Mouse (Mus musculus) forebrain, embryonic 13.5 days (tissue): ENCODE results near the gene Angptl6. TPM values are rescaled to one million over a fixed set of nuclear protein-coding genes. Genes with fewer than 3 reads are reported as not detected.

Experiments
- ATAC-seq: fragments of 200-750 bp; cut with Nextera tagmentation; 2 replicates; pipeline ENCODE4 v1.8.0; 2017
- H3K27ac ChIP-seq: fragments of 300-500 bp; sonication (generic); 2 replicates; pipeline ENCODE4 v1.5.1; 2015; ENCODE audit warnings: inconsistent platforms, mild to moderate bottlenecking, moderate library complexity
- H3K27me3 ChIP-seq: fragments of 300-500 bp; sonication (generic); 2 replicates; pipeline ENCODE4 v1.6.1; 2015; ENCODE audit warnings: mild to moderate bottlenecking, inconsistent platforms
- H3K36me3 ChIP-seq: fragments of 300-500 bp; sonication (generic); 2 replicates; pipeline ENCODE4 v1.6.1; 2015; ENCODE audit warnings: mild to moderate bottlenecking, inconsistent platforms; ENCODE audit not compliant: poor library complexity, severe bottlenecking
- H3K4me1 ChIP-seq: fragments of 300-500 bp; sonication (generic); 2 replicates; pipeline ENCODE4 v1.6.1; 2015; ENCODE audit warnings: inconsistent platforms
- H3K4me2 ChIP-seq: fragments of 300-500 bp; sonication (generic); 2 replicates; pipeline ENCODE4 v1.6.1; 2015; ENCODE audit warnings: inconsistent platforms, mild to moderate bottlenecking, moderate library complexity
- H3K4me3 ChIP-seq: fragments of 300-500 bp; sonication (generic); 2 replicates; pipeline ENCODE4 v1.5.1; 2015; ENCODE audit warnings: mild to moderate bottlenecking, inconsistent platforms
- H3K9ac ChIP-seq: fragments of 300-500 bp; sonication (generic); 2 replicates; pipeline ENCODE4 v1.6.1; 2015; ENCODE audit warnings: mild to moderate bottlenecking, inconsistent platforms
- H3K9me3 ChIP-seq: fragments of 300-500 bp; sonication (generic); replicated peaks from 2 replicates; pipeline ENCODE4 v1.6.1; 2016; ENCODE audit warnings: inconsistent platforms
- WGBS: fragments of 180-500 bp; shearing (Covaris S2); methylation state at CpG from one replicate; pipeline ENCODE4 v1.1.7; 2015; 5-methylcytosine and 5-hydroxymethylcytosine counted together
- polyA plus RNA-seq: library from polyadenylated mRNA; unstranded; fragments of >200 nt; fragmentation: Nextera tagmentation; extraction: Ambion mirVana; gene quantifications from 2 replicates; pipeline ENCODE4 v1.2.1, GENCODE M21; 2015

The Angptl6 gene
- 8.5 and 11.1 TPM in 2 replicates for polyA plus RNA-seq

DNA sequence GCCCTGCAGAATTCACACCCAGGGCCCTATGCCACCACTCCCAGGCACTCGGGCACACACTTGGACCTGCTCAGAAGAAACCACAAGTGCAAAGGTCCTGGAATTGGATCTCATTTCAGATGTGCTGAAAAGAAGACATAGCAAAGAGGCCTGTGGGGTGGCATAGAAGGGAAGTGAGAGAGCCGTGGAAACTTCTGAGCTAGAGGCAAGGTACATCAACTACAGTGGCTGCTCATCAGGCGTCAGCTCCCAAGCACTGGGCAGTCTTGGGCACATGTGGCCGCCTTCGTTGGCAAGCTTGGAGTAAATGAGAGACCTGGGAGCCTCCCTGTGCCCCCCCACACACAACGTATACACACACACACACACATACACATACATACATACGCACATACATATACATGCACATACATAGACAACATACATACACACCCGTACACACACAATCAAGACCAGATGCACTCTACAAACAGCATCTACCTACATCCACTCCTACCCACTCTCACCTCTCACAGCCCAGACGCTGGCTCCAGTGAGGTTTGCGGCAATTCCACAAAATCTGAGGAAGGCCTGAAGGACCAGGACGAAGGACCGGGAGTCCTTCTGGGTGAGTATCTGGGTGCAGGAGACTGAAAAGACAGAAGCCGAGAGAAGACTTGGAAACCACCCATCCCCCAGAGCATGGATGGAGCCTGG is at the start of gene Angptl6:
Gene Angptl6 (minus strand): TSS at position 631 of the 696 bp plus-strand sequence.
- 93% methylated on average over 13 of the region's 13 CpGs for whole genome bisulfite sequencing
- Histone ChIP-seq H3K4me1 (peaks cover 4% of the 10 kb centered on the region; the same call in 1 of the 2 replicates), H3K4me3 (peak within 1 kb of the TSS; percentile 39), H3K27me3 (no peaks in the 10 kb centered on the region), H3K9me3 (no peaks in the 10 kb centered on the region), H3K27ac (peak within 1 kb of the TSS; percentile 91), H3K4me2 (peak within 1 kb of the TSS; percentile 62), H3K9ac (peak within 1 kb of the TSS; percentile 67), H3K36me3 (no peaks in the 10 kb centered on the region)
- no peak for ATAC-seq

DNA sequence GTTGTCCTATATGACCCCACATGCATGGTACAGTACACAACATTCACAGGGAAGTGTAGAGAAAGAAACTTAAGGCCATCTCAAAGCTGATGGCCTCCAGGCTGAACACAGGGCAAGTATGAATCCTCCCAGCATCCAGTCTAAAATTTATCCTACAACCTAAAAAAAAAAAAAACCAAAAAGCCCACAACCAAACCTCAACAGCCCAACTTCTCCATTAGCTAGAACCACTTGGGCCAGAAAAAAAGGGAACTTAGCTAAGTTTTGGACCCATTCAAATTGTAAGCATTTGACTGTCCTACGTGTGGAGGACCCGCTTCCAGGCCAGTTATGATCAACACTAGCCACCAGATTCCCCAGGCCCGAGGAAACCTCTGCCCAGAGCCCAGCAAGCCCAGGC is 43.7 kb upstream of the Angptl6 start:
- no peak overlapping the region for H3K4me3 ChIP-seq
- no peak for ATAC-seq
- H3K4me2 ChIP-seq = no peak overlapping the region
- WGBS = 96% methylated on average over 3 of the region's 3 CpGs
- H3K9ac ChIP-seq = no peak overlapping the region
- no peaks in the 10 kb centered on the region for H3K9me3 ChIP-seq
- H3K27ac ChIP-seq = no peak overlapping the region
- peaks cover 98% of the 10 kb centered on the region for H3K36me3 ChIP-seq
- H3K4me1 ChIP-seq = no peaks in the 10 kb centered on the region
- H3K27me3 ChIP-seq = no peaks in the 10 kb centered on the region

DNA sequence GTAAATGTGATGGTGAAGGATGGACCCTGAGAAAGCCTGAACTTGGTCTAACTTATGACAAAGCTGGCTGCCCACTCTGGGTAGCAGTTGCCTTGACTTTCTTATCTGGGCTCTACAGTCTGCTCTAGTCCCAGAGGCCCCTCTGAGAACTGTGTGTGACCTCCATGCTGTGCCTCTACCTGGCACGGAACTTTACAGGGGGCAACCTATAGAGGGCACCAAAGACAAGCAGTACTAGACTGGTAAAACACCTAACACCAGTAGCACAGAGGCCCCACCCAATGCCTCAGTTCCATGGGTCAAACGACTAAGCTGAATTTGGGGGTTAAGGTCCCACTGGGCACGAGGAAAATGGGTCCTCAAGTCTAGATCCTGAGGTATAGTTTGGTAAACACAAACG is 36.6 kb upstream of the Angptl6 start:
- H3K9ac ChIP-seq = no peak overlapping the region
- no peaks in the 10 kb centered on the region for H3K27me3 ChIP-seq
- no peak overlapping the region for H3K27ac ChIP-seq
- no peak overlapping the region for H3K4me3 ChIP-seq
- no peak for ATAC-seq
- H3K9me3 ChIP-seq = no peaks in the 10 kb centered on the region
- no peaks in the 10 kb centered on the region for H3K4me1 ChIP-seq
- no peak overlapping the region for H3K4me2 ChIP-seq
- 84% methylated on average over 4 of the region's 4 CpGs for WGBS
- peaks cover 100% of the 10 kb centered on the region for H3K36me3 ChIP-seq

DNA sequence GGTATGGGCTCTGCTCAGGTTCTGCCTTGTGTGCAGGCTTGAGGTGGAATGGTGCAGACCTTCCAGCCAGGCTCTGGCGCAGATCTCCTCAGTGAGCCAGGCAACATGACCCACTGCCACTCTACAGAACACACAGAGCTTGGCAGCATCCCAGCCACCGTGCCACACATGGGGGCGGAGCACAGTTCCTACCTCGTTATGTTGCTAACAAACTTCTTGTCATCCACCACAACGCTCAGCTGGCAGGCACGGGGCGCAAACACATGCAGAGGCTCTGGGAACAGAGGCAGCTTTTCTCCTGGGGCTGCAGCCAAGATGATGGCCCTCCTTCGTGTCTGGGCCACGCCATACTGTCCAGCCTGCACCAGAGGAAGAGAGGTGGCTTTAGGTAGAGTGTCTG is 30.4 kb upstream of the Angptl6 start:
- Histone ChIP-seq H3K4me1 (no peaks in the 10 kb centered on the region), H3K4me2 (no peak overlapping the region), H3K27ac (no peak overlapping the region), H3K27me3 (no peaks in the 10 kb centered on the region), H3K9ac (no peak overlapping the region), H3K9me3 (no peaks in the 10 kb centered on the region), H3K4me3 (no peak overlapping the region), H3K36me3 (peaks cover 100% of the 10 kb centered on the region)
- ATAC-seq = no peak
- WGBS = 77% methylated on average over 9 of the region's 9 CpGs

DNA sequence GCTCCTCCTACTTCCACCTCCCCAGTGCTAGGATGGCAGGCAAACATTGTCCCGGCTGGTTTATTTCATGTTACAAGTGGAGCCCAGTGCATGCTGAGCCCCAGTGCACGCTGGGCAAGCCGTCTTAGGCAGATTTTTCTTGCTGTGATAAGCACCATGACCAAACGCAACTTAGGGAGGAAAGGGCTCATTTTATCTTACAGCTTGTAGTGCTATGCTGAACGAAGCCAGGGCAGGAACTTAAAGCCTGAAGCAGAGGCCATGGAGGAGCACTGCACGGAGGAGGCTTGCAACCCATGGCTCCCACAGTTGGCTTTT is 22.6 kb upstream of the Angptl6 start:
- Histone ChIP-seq H3K27me3 (peaks cover 3% of the 10 kb centered on the region; the same call in 1 of the 2 replicates), H3K4me1 (peaks cover 10% of the 10 kb centered on the region), H3K9me3 (no peaks in the 10 kb centered on the region), H3K9ac (no peak overlapping the region), H3K4me3 (no peak overlapping the region), H3K27ac (no peak overlapping the region), H3K36me3 (peaks cover 33% of the 10 kb centered on the region), H3K4me2 (no peak overlapping the region)
- ATAC-seq = no peak
- WGBS = 49% methylated on average over 6 of the region's 6 CpGs

DNA sequence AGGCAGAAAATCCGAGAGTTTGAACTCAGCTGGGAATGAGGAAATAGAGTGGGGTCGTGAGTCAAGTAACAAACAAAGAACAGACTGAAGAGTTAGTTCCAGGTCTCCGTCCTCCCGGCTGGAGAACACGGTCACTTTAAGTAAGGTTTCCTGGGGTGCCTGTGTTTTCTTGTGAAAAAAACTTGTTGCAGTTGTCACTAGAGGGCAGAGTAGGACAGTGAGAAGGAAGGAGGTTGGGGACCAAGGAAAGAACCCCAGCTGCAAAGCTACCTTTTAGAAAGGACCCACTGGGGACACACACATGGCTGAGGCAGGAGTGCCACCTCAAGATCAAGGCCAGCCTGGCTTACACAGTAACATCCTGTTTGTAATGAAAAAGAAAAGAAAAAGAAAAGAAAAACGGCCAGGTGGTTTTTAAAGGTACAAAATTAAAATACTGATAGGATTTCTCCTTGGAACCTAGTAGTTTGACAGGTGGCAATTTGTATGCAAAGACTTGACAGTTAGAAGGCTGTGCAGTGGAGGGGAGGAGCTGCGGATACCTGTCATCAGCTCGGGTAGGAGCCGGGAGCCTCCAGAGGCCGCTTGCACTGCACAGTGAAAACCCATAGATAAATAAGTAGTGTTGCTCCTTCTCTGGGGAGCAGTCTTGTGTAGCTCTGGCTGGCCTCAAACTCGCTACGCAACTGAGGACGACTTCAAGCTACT is 22.1 kb upstream of the Angptl6 start:
- no peak overlapping the region for H3K9ac ChIP-seq
- peaks cover 33% of the 10 kb centered on the region for H3K36me3 ChIP-seq
- H3K4me3 ChIP-seq = no peak overlapping the region
- H3K4me1 ChIP-seq = peaks cover 15% of the 10 kb centered on the region
- WGBS = 18% methylated on average over 13 of the region's 13 CpGs
- no peaks in the 10 kb centered on the region for H3K9me3 ChIP-seq
- H3K4me2 ChIP-seq = no peak overlapping the region
- no peak for ATAC-seq
- peaks cover 3% of the 10 kb centered on the region; the same call in 1 of the 2 replicates for H3K27me3 ChIP-seq
- no peak overlapping the region for H3K27ac ChIP-seq

DNA sequence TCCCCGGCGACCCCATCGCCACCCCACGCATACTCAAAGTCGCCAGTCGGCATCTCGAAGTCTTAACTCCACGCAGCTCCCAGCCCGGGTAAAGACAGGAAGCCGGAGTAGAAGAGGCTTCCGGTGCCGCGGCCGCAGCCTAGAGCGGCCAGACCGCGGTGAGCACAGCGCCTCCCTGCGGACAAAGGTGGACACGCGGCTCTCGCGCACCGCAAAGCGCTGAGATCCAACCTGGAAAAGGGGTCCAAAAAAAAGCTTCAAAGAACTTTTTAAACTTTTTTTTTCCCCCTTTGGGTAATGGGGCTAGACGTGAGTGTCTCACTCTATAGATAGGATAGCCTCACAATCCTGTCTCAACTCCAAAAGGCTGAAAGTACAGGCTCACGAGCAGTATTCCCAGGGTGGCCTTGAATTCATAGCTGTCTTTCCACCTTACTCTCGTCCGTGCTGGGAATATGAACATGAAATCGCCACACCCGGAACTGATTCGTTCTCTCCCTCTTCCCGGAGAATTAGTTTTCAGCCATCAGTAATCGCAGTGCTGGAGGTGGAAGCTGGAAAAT is 19.1 kb upstream of the Angptl6 start, which contains the start of gene Eif3g:
Gene Eif3g (minus strand): TSS at position 113 of the 563 bp plus-strand sequence.
- ATAC-seq = peak; percentile 90
- Histone ChIP-seq H3K27me3 (peaks cover 3% of the 10 kb centered on the region; the same call in 1 of the 2 replicates), H3K9me3 (no peaks in the 10 kb centered on the region), H3K4me2 (peak within 1 kb of the TSS; percentile 99), H3K27ac (0 out of 2 replicates have a peak within 1 kb of the TSS, but pooled peaks have one; percentile 8), H3K4me1 (peaks cover 15% of the 10 kb centered on the region), H3K36me3 (peaks cover 37% of the 10 kb centered on the region), H3K4me3 (peak within 1 kb of the TSS; percentile 97), H3K9ac (peak within 1 kb of the TSS; percentile 95)
- WGBS = 5% methylated on average over 34 of the region's 34 CpGs

DNA sequence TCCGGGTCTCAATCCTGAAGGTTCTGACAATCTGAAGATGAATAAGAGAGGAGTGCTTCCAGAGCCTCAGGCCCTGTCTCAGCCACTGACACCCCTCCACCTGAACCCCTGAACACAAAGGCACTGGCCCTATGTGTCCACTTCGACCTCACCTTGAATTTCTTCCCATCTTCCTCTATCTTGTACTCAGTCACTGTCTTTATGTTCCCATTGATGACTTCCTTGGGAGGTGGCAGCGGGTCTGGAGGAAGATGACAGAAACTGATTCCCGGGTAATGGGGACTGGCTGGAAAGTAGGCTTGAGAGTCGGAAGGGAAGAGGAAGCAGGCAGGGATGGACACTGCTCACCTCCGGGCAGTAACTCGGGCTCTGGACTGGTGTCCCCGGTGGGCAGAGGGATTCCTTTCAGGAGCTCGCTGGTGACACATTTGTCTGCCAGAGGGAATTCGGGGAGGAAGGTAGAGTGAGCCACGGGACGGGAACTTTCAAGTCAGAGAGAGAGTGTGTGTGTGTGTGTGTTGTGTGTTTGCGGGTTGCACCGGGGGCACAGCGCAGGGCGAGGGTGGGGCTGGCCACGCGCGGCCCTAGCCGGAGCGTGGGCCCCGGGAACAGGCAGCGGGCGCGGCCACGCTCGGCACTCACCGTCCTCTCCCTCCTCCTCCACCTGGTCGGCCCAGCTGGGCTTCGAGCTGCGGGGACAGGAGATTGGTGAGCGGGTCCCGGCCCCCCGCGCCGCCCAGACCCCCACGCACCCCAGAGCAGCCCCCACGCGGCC is 18.4 kb upstream of the Angptl6 start:
- Histone ChIP-seq H3K27me3 (peaks cover 3% of the 10 kb centered on the region; the same call in 1 of the 2 replicates), H3K4me2 (peak overlapping the region; percentile 99), H3K4me1 (peaks cover 15% of the 10 kb centered on the region), H3K36me3 (peaks cover 43% of the 10 kb centered on the region), H3K9ac (peak overlapping the region; percentile 95), H3K9me3 (no peaks in the 10 kb centered on the region), H3K4me3 (peak overlapping the region; percentile 97), H3K27ac (0 out of 2 replicates have a peak overlapping the region, but pooled peaks have one; percentile 8)
- ATAC-seq = peak; percentile 56; the same call in 1 of the 2 replicates
- WGBS = 5% methylated on average over 33 of the region's 39 CpGs

DNA sequence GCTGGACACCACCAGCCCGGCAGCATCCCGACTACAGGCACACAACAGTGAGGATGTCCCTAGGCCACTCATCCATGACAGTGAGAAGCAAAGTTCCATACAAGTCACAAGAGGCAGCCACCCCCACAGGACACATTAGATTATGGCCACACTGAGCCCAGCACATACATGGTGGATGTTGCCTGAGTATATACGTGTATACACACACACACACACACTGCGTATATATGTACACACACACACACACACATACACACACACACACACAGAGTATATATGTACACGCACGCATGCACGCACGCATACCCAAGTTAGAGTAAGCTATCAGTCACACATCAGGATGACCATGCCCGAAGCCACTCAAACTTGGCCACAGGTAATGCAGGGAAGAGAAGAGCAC is 15.9 kb upstream of the Angptl6 start:
- Histone ChIP-seq H3K27me3 (no peaks in the 10 kb centered on the region), H3K9me3 (no peaks in the 10 kb centered on the region), H3K4me3 (no peak overlapping the region), H3K4me1 (peaks cover 15% of the 10 kb centered on the region), H3K4me2 (no peak overlapping the region), H3K9ac (no peak overlapping the region), H3K27ac (no peak overlapping the region), H3K36me3 (peaks cover 68% of the 10 kb centered on the region)
- ATAC-seq = no peak
- 97% methylated on average over 9 of the region's 9 CpGs for WGBS

DNA sequence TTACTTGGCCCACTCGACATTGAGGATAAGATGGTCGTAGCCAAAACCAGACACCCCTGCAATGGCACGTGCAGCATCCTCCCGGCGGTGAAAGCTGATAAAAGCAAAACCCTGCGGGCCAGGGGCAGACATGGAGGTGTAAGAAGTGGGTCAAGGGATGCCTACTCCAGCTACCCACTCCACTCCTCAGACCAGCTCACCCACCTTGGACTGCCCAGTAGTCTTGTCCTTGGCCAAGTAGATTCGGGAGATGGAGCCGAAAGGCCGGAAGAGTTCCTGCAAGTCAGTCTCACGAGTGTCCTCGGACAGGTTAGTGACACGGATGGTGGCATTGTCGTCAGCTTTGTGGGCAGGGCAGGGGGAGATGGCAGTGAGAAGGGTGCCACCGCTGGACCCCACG is 15.1 kb upstream of the Angptl6 start:
- Histone ChIP-seq H3K4me3 (no peak overlapping the region), H3K27me3 (no peaks in the 10 kb centered on the region), H3K9me3 (no peaks in the 10 kb centered on the region), H3K4me2 (no peak overlapping the region), H3K36me3 (peaks cover 75% of the 10 kb centered on the region), H3K27ac (no peak overlapping the region), H3K9ac (no peak overlapping the region), H3K4me1 (peaks cover 16% of the 10 kb centered on the region)
- ATAC-seq = no peak
- WGBS = 92% methylated on average over 15 of the region's 15 CpGs

DNA sequence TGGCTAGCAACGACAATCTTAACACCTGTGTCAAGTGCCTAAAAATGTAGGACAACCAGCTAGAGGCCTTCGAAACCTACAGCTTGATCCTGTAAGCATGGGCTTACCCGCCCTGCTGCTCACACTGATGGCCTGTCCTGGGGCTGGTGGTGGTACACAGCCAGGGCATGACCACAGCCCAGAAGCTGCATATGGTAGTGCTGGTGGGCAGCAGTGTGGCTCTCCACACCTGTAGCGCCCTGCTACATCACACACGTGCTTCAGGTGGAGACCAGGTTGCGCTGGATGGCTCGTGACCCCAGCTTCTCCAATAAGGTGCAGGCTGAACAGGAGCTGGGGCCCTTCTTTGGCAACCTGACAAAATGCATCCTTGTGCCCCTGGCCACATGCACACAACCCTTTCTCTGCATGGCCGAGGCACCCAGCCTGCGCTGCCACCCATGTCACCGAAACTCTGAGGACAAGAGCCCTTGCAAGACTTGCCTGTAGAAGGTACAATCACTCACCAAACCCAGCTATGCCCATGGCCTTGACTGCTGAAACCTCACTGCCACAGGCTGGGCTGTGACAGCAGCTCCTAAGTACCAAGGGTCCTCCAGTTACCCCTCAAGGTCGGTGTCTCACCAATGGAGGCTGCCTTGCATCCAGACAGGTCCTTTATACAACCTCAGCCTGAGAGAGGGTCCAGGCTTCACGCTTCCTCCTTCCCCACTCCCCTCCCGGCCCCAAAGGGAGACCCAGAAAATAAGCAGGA is 14.2 kb upstream of the Angptl6 start:
- H3K9me3 ChIP-seq = no peaks in the 10 kb centered on the region
- H3K4me2 ChIP-seq = no peak overlapping the region
- no peaks in the 10 kb centered on the region for H3K27me3 ChIP-seq
- 88% methylated on average over 13 of the region's 13 CpGs for WGBS
- ATAC-seq = no peak
- peaks cover 25% of the 10 kb centered on the region for H3K4me1 ChIP-seq
- H3K4me3 ChIP-seq = no peak overlapping the region
- H3K36me3 ChIP-seq = peaks cover 79% of the 10 kb centered on the region
- no peak overlapping the region for H3K27ac ChIP-seq
- no peak overlapping the region for H3K9ac ChIP-seq
